Mouse (Mus musculus): Measurements from ENCODE around the gene Galk1. TPM values are rescaled to one million over a fixed set of nuclear protein-coding genes. Genes with fewer than 3 reads are reported as not detected.

The Galk1 gene
- total and polyA plus RNA-seq, 3 experiments = 253 to 326 TPM; not detected in 1

GRCm38 (mm10) chr11:116012262-116012947 lies at the start of gene Galk1 (continued):
- TF ChIP-seq NRF1 (IDR thresholded peaks at IDR 0.05; ENCODE audit: insufficient read depth, low read depth, low read length, poor library complexity, severe bottlenecking) = peak; percentile 36; the same call in 1 of the 2 replicates
- TF ChIP-seq ZNF384 (IDR thresholded peaks at IDR 0.05; ENCODE audit: low read depth, low read length) = no peak
- 0 out of 2 replicates have a peak, but pooled peaks have one; percentile 32 for TF ChIP-seq POLR2AphosphoS5 (IDR thresholded peaks at IDR 0.05; ENCODE audit: borderline replicate concordance, low read depth, low read length)
- TF ChIP-seq E2F4 (IDR thresholded peaks at IDR 0.05; ENCODE audit: borderline replicate concordance, low read depth, low read length) = no peak

- H3K4me3 ChIP-seq (ENCODE audit: control insufficient read depth in 1 of 2, insufficient read depth in 1 of 2, low read depth in 2 of 2, low read length in 2 of 2) = no peak overlapping the region
- H3K9ac ChIP-seq (ENCODE audit: control insufficient read depth, low read depth, low read length, poor library complexity, severe bottlenecking) = no peak overlapping the region
- peaks cover 11 to 16% of the 10 kb centered on the region in 2 experiments for H3K4me1 ChIP-seq (ENCODE audit: control insufficient read depth in 1 of 2, insufficient read depth in 2 of 2, low read length in 2 of 2)
- TF ChIP-seq JUND (IDR thresholded peaks at IDR 0.05; ENCODE audit: low read depth, low read length) (no peak), SIN3A (IDR thresholded peaks at IDR 0.05; ENCODE audit: low read length) (no peak), ETS1 (IDR thresholded peaks at IDR 0.05; ENCODE audit: low read depth, low read length) (no peak), TAL1 (IDR thresholded peaks at IDR 0.05; ENCODE audit: low read length) (no peak), CHD2 (IDR thresholded peaks at IDR 0.05; ENCODE audit: low read length) (no peak), POLR2A (IDR thresholded peaks at IDR 0.05; ENCODE audit: control insufficient read depth in 1 of 2, insufficient read depth in 1 of 2, low read depth in 1 of 2, low read length in 2 of 2, poor library complexity in 1 of 2) (0 out of 4 replicates have a peak, but pooled peaks of 1 of the 2 experiments have one; percentile 14), ZC3H11A (IDR thresholded peaks at IDR 0.05; ENCODE audit: low read depth, low read length) (no peak), ZNF384 (IDR thresholded peaks at IDR 0.05; ENCODE audit: low read depth, low read length) (no peak), RCOR1 (IDR thresholded peaks at IDR 0.05; ENCODE audit: low read depth, low read length) (no peak), GABPA (IDR thresholded peaks at IDR 0.05; ENCODE audit: low read depth, low read length) (no peak), ZKSCAN1 (IDR thresholded peaks at IDR 0.05; ENCODE audit: low read depth, low read length) (no peak), POLR2AphosphoS5 (IDR thresholded peaks at IDR 0.05; ENCODE audit: borderline replicate concordance, low read depth, low read length) (no peak), UBTF (IDR thresholded peaks at IDR 0.05; ENCODE audit: borderline replicate concordance, insufficient read depth, low read depth, low read length) (no peak), MEF2A (IDR thresholded peaks at IDR 0.05; ENCODE audit: extremely low read depth, insufficient replicate concordance, low read depth, low read length, poor library complexity, severe bottlenecking) (no peak), MYC (IDR thresholded peaks at IDR 0.05; ENCODE audit: low read depth, low read length) (no peak), ELF1 (IDR thresholded peaks at IDR 0.05; ENCODE audit: low read depth, low read length) (no peak), CHD1 (IDR thresholded peaks at IDR 0.05; ENCODE audit: low read depth, low read length) (no peak), ZMIZ1 (IDR thresholded peaks at IDR 0.05; ENCODE audit: low read depth, low read length) (no peak; the same call in none of the 2 replicates), TCF12 (IDR thresholded peaks at IDR 0.05; ENCODE audit: low read depth, low read length) (no peak), SMC3 (IDR thresholded peaks at IDR 0.05; ENCODE audit: low read depth, low read length) (no peak), KAT2A (conservative IDR thresholded peaks at IDR 0.05; ENCODE audit: low read depth, low read length) (no peak), MAZ (IDR thresholded peaks at IDR 0.05; ENCODE audit: low read depth, low read length) (peak; percentile 20; the same call in 1 of the 2 replicates), NELFE (IDR thresholded peaks at IDR 0.05; ENCODE audit: low read depth, low read length) (no peak), POLR2AphosphoS2 (IDR thresholded peaks at IDR 0.05; ENCODE audit: low read length) (peak; percentile 66; the same call in 1 of the 2 replicates)
- DNase-seq (ENCODE audit: low read depth, low spot score) = no peak
- H3K9me3 ChIP-seq (replicated peaks; ENCODE audit: insufficient read depth, low read length) = no peaks in the 10 kb centered on the region
- no peaks in the 10 kb centered on the region for H3K27me3 ChIP-seq (ENCODE audit: control insufficient read depth in 1 of 2, insufficient read depth in 2 of 2, low read length in 2 of 2)
- peaks cover 5 to 15% of the 10 kb centered on the region in 2 experiments for H3K36me3 ChIP-seq (ENCODE audit: control insufficient read depth in 1 of 2, insufficient read depth in 2 of 2, low read length in 2 of 2)
- no peaks in the 10 kb centered on the region for H3K79me2 ChIP-seq (ENCODE audit: control insufficient read depth, insufficient read depth, low read length, poor library complexity)
- no peak overlapping the region for H3K27ac ChIP-seq (ENCODE audit: control insufficient read depth, low read depth, low read length)
Measured at GRCm38 (mm10) chr11:116061641-116062415, 49.3 kb upstream of the Galk1 start.
